Mouse (Mus musculus): ENCODE measurements around the gene Mrpl27.
"Not testable (repeated sequence)": the region's sequence is repeated elsewhere in the genome, so short reads cannot be mapped to it uniquely, and the experiment has no call there.

Mrpl27 gene

GRCm38 (mm10) chr11:94674984-94675383 lies 21.4 kb downstream of the Mrpl27 start:
- no peak for DNase-seq (ENCODE audit: low spot score)

DNA sequence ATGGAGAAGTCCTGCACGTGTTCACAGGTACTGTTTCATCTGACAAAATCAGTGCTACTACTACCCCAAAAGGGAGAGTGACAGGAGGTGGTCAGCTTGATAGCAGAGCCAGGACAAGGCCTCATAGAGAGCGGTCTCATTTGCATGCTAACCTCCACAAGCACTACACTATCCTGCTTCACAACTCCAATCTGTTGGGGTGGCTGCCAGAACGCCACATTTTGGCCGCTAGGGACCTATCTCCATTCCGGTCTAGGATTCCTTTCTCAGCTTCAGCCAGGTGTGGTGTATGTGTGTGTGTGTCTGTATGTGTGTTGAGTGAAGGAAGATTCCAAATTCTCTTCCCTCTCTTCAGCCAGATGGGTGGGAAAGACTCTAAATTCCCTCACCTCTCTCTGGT lies 21.9 kb downstream of the Mrpl27 start:
- no peak for DNase-seq (ENCODE audit: low spot score)

- DNase-seq (ENCODE audit: low spot score) = peak; percentile 28
Measured at GRCm38 (mm10) chr11:94676308-94676707, 22.7 kb downstream of the Mrpl27 start.

DNA sequence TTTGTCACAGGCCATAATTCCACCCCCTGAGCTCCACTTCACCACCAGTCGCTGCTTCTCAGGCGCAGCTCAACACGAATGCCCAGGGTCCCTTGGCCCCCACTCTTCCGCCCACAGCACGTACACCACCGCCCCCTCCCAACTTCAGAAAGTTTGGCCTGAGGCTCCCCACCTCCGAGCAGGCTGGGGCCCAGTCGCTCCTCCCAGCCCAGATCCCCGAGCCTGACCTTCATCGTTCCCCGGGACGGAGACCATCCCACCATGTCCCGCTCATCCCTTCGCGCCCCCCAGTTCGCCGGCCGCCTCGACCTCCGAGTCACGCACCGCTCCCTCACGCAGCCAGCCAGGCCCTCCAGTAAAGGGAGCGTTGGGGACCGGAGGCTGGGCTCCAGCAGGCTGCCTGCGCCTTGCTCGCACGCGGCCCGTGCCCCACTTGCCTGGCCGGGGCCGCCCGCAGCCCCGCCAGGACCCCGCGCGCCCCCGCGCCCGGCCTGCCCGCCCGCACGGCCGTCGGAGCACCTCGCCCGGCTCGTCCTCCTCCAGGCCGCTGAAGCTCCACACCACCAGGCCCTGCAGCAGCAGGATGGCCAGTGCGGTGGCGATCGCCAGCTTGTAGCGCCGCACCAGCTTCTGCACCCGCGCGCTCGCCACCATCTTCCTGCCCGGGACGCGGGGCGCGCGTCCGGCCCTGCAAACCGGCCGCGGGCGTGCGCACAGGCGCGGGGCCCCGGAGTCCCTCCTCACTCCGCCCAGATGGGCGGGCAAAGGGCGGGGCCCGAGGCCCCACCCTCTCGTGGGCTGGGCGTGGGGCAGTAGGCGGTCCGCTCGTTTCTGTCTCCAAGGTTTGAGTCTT lies 23.4 kb downstream of the Mrpl27 start, which contains the start of gene Xylt2:
Xylt2 (minus strand) TSS at position 762 of the 853 bp plus-strand sequence.
- DNase-seq (ENCODE audit: low spot score) = peak; percentile 86

- no peak for DNase-seq (ENCODE audit: low spot score)
Measured at GRCm38 (mm10) chr11:94677607-94678145, 24.1 kb downstream of the Mrpl27 start.

DNA sequence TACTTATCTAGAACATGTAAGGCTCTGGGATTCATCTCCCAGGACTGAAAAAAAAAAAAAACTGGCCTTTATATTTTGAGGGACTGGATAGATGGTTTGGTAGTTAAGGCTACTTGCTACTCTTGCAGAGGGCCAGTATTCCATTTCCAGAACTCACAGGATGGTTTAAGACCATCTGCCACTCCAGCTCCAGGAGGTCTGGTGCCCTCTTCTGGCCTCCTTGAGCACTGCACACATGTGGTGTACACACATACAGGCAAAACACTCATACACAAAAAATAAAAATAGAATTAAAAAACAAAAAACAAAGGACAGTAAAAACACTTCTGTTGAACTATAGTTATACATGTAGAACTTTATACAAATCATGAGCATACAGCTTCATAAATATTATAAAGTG lies 27.1 kb downstream of the Mrpl27 start:
- no peak for DNase-seq (ENCODE audit: low spot score)

GRCm38 (mm10) chr11:94681640-94682039 lies 28.1 kb downstream of the Mrpl27 start:
- no peak for DNase-seq (ENCODE audit: low spot score)

DNA sequence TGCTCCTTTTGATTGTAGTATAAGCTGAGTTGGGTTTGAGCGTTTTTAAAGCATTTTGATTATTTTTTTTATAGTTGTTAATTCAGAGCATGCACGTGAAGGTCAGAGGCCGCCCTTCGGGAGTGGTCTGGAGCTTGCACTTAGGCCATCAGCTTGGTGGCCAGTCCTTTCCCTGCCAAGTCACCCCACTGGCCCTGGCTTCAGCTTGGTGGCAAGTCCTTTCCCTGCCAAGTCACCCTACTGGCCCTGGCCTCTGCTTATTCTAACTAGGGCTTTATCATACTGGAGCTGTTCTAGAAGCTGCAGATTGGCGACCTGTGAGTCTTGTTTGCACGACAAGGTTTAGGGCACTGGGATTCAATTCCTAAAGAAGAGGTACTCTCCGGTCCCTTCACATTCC lies 28.9 kb downstream of the Mrpl27 start:
- no peak for DNase-seq (ENCODE audit: low spot score)

- DNase-seq (ENCODE audit: low spot score) = no peak
Measured at GRCm38 (mm10) chr11:94687178-94687577, 33.6 kb downstream of the Mrpl27 start.

GRCm38 (mm10) chr11:94692502-94692901 lies 38.9 kb downstream of the Mrpl27 start:
- not testable (repeated sequence) for DNase-seq (ENCODE audit: low spot score)

GRCm38 (mm10) chr11:94695508-94695907 lies 41.9 kb downstream of the Mrpl27 start:
- no peak for DNase-seq (ENCODE audit: low spot score)

DNA sequence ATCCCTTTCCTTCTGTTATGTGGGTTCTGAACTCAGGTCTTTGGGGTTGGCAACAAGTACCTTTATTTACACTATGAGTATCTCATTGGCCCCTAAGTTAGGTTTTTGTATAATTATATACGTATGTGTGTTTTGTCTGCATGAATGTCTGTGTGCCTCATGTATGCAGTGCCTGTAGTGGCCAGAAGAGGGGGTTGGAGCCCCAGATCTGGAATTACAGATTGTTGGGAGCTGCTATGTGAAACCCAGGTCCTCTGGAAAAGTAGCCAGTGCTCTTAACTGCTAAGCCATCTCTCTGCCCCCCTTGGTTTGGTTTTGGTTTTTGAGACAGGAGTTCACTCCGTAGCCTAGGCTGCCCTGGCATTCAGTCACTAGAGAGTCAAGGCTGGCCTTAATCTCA lies 43.6 kb downstream of the Mrpl27 start:
- DNase-seq (ENCODE audit: low spot score) = no peak

GRCm38 (mm10) chr11:94697703-94698464 lies 44.3 kb downstream of the Mrpl27 start:
- DNase-seq (ENCODE audit: low spot score) = no peak

DNA sequence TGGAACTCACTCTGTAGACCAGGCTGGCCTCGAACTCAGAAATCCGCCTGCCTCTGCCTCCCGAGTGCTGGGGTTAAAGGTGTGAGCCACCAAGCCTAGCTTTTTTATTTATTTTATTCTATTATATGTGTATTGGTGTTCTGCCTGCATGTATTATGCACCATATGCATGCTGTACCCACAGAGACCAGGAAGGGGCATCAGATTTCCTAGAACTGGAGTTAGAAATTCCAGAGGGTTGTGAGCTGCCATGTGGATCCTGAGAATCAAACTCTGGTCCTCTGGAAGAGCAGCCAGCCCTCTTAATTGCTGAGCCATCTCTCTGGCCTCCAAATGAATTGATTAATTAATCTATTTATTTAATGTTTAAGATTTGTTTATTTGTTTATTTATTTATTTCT lies 45.8 kb downstream of the Mrpl27 start:
- DNase-seq (ENCODE audit: low spot score) = no peak

- no peak for DNase-seq (ENCODE audit: low spot score)
Measured at GRCm38 (mm10) chr11:94701401-94702215, 48.0 kb downstream of the Mrpl27 start.

GRCm38 (mm10) chr11:94702216-94702610 lies 48.6 kb downstream of the Mrpl27 start:
- DNase-seq (ENCODE audit: low spot score) = no peak

- DNase-seq (ENCODE audit: low spot score) = no peak
Measured at GRCm38 (mm10) chr11:94704020-94704419, 50.5 kb downstream of the Mrpl27 start.

GRCm38 (mm10) chr11:94704472-94704871 lies 50.9 kb downstream of the Mrpl27 start, which contains the start of gene Gm11541:
Gene Gm11541 (minus strand): TSS chr11:94704499.
- no peak for DNase-seq (ENCODE audit: low spot score)

Data from embryo, embryonic 10 days (tissue).